Mouse (Mus musculus) hindbrain, embryonic 11.5 days (tissue): ENCODE measurements around the gene Gnaq. TPM values are rescaled to one million over a fixed set of nuclear protein-coding genes. Genes with fewer than 3 reads are reported as not detected.
"Not testable (repeated sequence)": the region's sequence is repeated elsewhere in the genome, so short reads cannot be mapped to it uniquely, and the experiment has no call there.

Experiments used
- ATAC-seq: fragments of 200-750 bp; cut with Nextera tagmentation; 2 replicates; pipeline ENCODE4 v1.8.0; 2017; ENCODE audit warnings: mild to moderate bottlenecking, moderate TSS enrichment, moderate library complexity; ENCODE audit not compliant: low FRiP score
- DNase-seq: peaks from one replicate; pipeline ENCODE4 v3.0.0-alpha.2; 2015; ENCODE audit warnings: low spot score
- H3K27ac ChIP-seq: fragments of 300-500 bp; sonication (generic); 2 replicates; pipeline ENCODE4 v1.5.1; 2014; ENCODE audit warnings: mild to moderate bottlenecking, low read depth, low read length
- H3K27me3 ChIP-seq: fragments of 300-500 bp; sonication (generic); 2 replicates; pipeline ENCODE4 v1.6.1; 2014; ENCODE audit warnings: mild to moderate bottlenecking, low read length, moderate library complexity, mixed read lengths; ENCODE audit not compliant: control insufficient read depth, insufficient read depth
- H3K36me3 ChIP-seq: fragments of 300-500 bp; sonication (generic); 2 replicates; pipeline ENCODE4 v1.6.1; 2014; ENCODE audit warnings: mild to moderate bottlenecking, low read length, moderate library complexity, mixed read lengths; ENCODE audit not compliant: control insufficient read depth, insufficient read depth
- H3K4me1 ChIP-seq: fragments of 300-500 bp; sonication (generic); replicated peaks from 2 replicates; pipeline ENCODE4 v1.6.1; 2014; ENCODE audit warnings: low read length, mixed read lengths; ENCODE audit not compliant: control insufficient read depth, insufficient read depth
- H3K4me2 ChIP-seq: fragments of 300-500 bp; sonication (generic); replicated peaks from 2 replicates; pipeline ENCODE4 v1.6.1; 2014; ENCODE audit warnings: mild to moderate bottlenecking, low read depth, low read length
- H3K4me3 ChIP-seq: fragments of 300-500 bp; sonication (generic); 2 replicates; pipeline ENCODE4 v1.5.1; 2014; ENCODE audit warnings: low read depth, low read length
- H3K9ac ChIP-seq: fragments of 300-500 bp; sonication (generic); 2 replicates; pipeline ENCODE4 v1.6.1; 2014; ENCODE audit warnings: low read depth, low read length
- H3K9me3 ChIP-seq: fragments of 300-500 bp; sonication (generic); 2 replicates; pipeline ENCODE4 v1.6.1; 2016; ENCODE audit warnings: low read length; ENCODE audit not compliant: control insufficient read depth
- WGBS: fragments of 180-500 bp; shearing (Covaris S2); extraction: QIAGEN DNeasy Blood & Tissue Kit; methylation state at CpG from one replicate; pipeline ENCODE4 v1.1.7; 2014; 5-methylcytosine and 5-hydroxymethylcytosine counted together
- polyA plus RNA-seq: library from polyadenylated mRNA; unstranded; fragments of >200 nt; fragmentation: Nextera tagmentation; extraction: Ambion mirVana; gene quantifications from 2 replicates; pipeline ENCODE4 v1.2.1, GENCODE M21; 2014

Gene Gnaq
- polyA plus RNA-seq, 1 experiment from 2014 or later, result 23.2 TPM

DNA sequence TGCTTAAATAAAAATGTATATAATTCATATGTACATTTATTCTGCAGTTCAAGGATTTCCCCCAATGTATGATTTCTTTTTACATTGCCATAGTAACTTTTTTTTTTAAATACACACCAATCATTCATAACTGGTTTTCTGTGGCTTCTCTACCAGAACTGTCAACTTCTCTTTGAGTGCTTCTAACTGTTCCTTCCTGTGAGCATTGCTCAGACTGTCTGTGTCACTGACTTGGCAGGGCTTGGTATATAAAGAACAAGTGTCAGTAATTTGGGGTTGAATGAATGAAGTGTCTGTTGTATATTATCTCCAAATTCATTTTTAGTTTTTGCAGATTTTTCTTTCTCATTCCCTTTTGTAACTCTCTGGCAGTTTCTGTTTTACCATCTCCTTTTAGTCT lies 21.8 kb downstream of the Gnaq start:
- H3K27me3 ChIP-seq, result no peaks in the 10 kb centered on the region
- H3K27ac ChIP-seq, result no peak overlapping the region
- ATAC-seq (no peak), DNase-seq (no peak)
- no peak overlapping the region for H3K4me2 ChIP-seq
- H3K4me3 ChIP-seq, result no peak overlapping the region
- H3K4me1 ChIP-seq, result no peaks in the 10 kb centered on the region
- H3K9me3 ChIP-seq, result no peaks in the 10 kb centered on the region
- no peaks in the 10 kb centered on the region for H3K36me3 ChIP-seq
- no peak overlapping the region for H3K9ac ChIP-seq

DNA sequence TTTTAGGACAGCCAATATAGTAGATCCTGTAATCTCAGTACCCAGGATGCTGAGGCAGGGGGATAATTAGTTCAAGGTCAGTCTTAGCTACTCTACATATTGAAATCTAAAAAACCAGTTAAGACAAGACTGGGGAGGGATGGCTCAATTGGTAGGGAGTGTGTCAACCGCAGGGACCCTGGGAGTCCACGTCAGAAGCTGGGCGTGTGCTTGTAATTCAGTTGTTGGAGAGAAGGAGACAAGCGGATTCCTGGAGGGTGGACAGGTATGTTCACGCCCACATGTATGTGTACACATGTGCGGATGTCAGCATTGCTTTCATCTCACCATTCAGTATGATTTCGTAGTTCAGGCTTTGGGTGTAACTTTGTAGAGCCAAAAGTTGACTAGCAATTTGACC lies 24.5 kb downstream of the Gnaq start:
- Histone ChIP-seq H3K4me1 (no peaks in the 10 kb centered on the region), H3K36me3 (no peaks in the 10 kb centered on the region), H3K27ac (no peak overlapping the region), H3K4me2 (no peak overlapping the region), H3K9ac (no peak overlapping the region), H3K9me3 (no peaks in the 10 kb centered on the region), H3K4me3 (no peak overlapping the region), H3K27me3 (no peaks in the 10 kb centered on the region)
- ATAC-seq (no peak), DNase-seq (no peak)
- 94% methylated on average over 7 of the region's 7 CpGs for WGBS

DNA sequence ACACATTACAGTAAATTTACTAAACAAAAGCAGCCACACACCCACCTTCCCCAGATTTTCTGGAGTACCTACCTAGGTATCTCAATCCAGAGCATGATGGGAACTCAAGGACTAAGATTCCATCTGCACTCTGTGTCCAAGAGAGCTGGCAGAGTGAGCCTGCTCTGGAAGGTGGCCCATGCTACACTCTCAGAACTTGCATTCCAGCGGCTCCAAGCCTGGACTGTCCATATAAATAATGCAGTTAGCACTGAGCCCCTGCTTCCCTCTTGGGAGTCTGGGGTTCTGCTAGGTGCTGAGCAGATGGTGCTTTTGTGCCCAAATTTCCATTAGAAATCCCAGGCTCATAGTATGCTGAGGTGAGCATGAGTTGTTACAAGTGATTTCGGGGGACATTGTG lies 28.1 kb downstream of the Gnaq start:
- Histone ChIP-seq H3K4me1 (no peaks in the 10 kb centered on the region), H3K9ac (no peak overlapping the region), H3K27ac (no peak overlapping the region), H3K36me3 (no peaks in the 10 kb centered on the region), H3K4me3 (no peak overlapping the region), H3K27me3 (no peaks in the 10 kb centered on the region), H3K4me2 (no peak overlapping the region), H3K9me3 (no peaks in the 10 kb centered on the region)
- DNase-seq, result no peak
- WGBS, result 83% methylated on average over 2 of the region's 2 CpGs
- ATAC-seq, result no peak; the same call in 1 of the 2 replicates

DNA sequence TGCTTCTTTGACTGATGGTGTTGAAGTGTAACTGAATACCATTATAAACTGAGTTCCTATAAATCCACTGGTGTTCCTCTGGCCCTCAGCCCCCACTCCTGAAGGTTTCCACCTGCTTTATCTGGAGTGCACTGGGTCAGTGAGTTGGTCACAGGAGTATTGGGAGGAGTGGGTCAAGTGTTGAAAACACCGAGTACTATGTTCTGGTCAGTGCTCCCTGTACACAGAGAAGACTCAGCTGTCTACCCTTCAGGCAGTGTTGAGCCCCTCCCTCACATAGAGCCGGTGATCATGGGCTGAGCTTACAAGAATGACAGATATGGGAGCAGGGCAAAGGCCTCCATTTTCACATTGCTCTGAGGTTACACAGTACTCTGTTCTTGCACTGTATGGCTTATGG lies 28.6 kb downstream of the Gnaq start:
- no peaks in the 10 kb centered on the region for H3K9me3 ChIP-seq
- 77% methylated on average over 2 of the region's 2 CpGs for WGBS
- H3K4me3 ChIP-seq, result no peak overlapping the region
- H3K4me2 ChIP-seq, result no peak overlapping the region
- no peak overlapping the region for H3K27ac ChIP-seq
- ATAC-seq (no peak), DNase-seq (no peak)
- H3K9ac ChIP-seq, result no peak overlapping the region
- H3K4me1 ChIP-seq, result no peaks in the 10 kb centered on the region
- H3K27me3 ChIP-seq, result no peaks in the 10 kb centered on the region
- no peaks in the 10 kb centered on the region for H3K36me3 ChIP-seq

DNA sequence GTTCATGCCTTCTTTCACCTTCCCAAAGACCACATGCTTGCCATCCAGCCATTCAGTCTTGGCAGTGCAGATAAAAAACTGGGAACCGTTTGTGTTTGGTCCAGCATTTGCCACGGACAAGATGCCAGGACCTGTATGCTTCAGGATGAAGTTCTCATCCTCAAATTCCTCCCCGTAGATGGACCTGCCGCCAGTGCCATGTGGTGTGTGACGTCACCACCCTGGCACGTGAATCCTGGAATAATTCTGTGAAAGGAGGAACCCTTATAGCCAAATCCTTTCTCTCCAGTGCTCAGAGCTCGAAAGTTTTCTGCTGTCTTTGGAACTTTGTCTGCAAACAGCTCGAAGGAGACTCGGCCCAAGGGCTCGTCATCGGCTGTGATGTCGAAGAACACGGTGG lies 31.8 kb downstream of the Gnaq start:
- not testable (repeated sequence) for H3K27ac ChIP-seq, H3K4me2 ChIP-seq, H3K9me3 ChIP-seq, H3K9ac ChIP-seq, H3K4me3 ChIP-seq, H3K36me3 ChIP-seq, DNase-seq, H3K27me3 ChIP-seq, ATAC-seq, H3K4me1 ChIP-seq
- WGBS, result 93% methylated on average over 13 of the region's 13 CpGs

DNA sequence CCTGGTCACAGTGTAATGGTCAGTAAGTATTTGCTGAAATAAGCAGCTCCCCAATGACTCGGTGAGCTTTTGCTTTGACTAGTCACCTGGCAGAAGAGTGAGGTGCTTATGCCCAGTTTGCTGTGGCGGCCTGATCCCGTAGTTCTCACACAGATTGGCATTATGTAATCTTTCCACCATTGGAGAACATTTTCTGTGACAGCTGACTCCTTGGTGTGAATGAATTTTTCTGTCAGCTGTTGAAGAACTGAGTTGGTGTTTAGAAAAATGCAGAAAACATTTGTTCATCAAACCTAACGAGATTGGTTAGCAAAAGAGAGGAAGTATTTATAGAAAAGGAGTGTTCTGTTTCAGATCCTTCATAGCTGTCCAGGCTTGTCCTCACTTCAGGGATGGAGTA lies 34.6 kb downstream of the Gnaq start:
- Histone ChIP-seq H3K4me3 (no peak overlapping the region), H3K27me3 (no peaks in the 10 kb centered on the region), H3K4me2 (no peak overlapping the region), H3K9me3 (no peaks in the 10 kb centered on the region), H3K27ac (no peak overlapping the region), H3K36me3 (no peaks in the 10 kb centered on the region), H3K9ac (no peak overlapping the region), H3K4me1 (peaks cover 6% of the 10 kb centered on the region)
- no peak for ATAC-seq
- WGBS, result 84% methylated on average over 4 of the region's 4 CpGs
- no peak for DNase-seq

DNA sequence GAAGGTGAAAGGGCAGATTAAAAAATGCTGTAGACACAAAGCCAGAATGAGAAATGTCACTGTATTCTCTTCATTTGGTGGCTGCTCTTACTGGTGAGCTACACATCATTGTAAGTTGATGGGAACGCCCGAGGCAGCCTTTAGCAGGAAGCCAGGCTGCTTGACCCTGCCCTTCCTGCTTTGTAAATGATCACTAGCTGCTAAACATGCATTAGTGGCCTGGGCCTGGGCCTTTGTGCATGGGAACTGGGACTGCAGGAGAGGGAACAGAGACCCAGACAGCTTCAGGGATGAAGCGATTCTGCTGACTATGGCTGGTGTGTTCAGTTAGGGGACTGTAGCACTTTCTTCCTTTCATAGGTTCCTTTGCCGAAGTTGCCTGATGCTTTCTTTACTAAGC lies 35.6 kb downstream of the Gnaq start:
- no peaks in the 10 kb centered on the region for H3K27me3 ChIP-seq
- no peaks in the 10 kb centered on the region for H3K36me3 ChIP-seq
- ATAC-seq (peak; percentile 89), DNase-seq (peak; percentile 65)
- peaks cover 6% of the 10 kb centered on the region for H3K4me1 ChIP-seq
- H3K27ac ChIP-seq, result peak overlapping the region; percentile 85
- no peak overlapping the region for H3K4me2 ChIP-seq
- no peaks in the 10 kb centered on the region for H3K9me3 ChIP-seq
- no peak overlapping the region for H3K9ac ChIP-seq
- H3K4me3 ChIP-seq, result no peak overlapping the region
- 31% methylated on average over 4 of the region's 4 CpGs for WGBS

DNA sequence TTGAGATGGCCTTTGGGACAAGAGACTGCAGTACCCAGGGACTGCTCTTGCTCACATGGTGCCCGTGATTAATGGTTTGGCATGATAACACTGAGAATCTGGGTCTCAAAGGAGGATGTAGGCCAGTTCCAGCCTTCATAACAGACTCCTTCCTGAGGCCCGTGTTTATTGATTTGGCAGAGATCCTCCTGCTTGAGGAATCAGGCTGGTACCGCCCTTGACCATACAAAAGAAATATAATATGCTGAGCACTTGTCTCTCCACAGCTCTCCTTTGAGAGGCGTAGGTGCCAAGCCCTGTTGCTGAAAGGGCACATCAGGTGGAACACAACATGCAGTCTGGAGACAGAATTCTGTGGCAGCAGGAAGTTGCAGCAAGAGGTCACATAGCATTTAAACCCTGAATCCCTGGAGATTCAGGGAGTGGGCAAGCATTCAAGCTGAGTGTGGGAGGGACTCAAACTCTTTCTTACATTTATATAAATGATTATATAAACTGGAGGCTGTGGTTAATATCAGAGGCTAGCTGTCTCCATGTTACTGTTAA lies 36.1 kb downstream of the Gnaq start:
- Histone ChIP-seq H3K27ac (peak overlapping the region; percentile 85), H3K4me2 (no peak overlapping the region), H3K27me3 (no peaks in the 10 kb centered on the region), H3K9me3 (no peaks in the 10 kb centered on the region), H3K4me3 (no peak overlapping the region), H3K4me1 (peaks cover 6% of the 10 kb centered on the region), H3K9ac (no peak overlapping the region), H3K36me3 (no peaks in the 10 kb centered on the region)
- DNase-seq (peak; percentile 43), ATAC-seq (peak; percentile 80)
- WGBS, result 39% methylated on average over 4 of the region's 4 CpGs

DNA sequence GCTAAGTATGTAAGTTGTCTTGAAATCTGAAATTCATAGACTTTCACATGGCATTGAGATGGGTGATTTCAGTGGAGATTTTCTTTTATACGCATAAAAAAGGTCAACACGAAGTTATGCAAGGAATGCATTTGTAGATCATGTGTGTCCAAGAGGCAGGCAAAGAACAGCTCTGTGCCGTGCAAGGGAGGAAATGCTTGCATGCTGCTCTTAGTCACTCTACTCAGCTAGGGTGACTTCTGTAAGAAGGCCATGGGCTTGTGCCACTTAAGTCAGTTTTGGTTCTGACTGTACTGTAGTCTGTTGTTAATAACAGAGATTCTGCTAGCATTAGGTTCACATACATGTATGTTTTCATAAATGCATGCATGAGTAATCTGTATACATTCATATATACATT lies 38.1 kb downstream of the Gnaq start:
- Histone ChIP-seq H3K9ac (no peak overlapping the region), H3K4me2 (no peak overlapping the region), H3K36me3 (no peaks in the 10 kb centered on the region), H3K27ac (no peak overlapping the region), H3K4me1 (peaks cover 6% of the 10 kb centered on the region), H3K4me3 (no peak overlapping the region), H3K27me3 (no peaks in the 10 kb centered on the region), H3K9me3 (no peaks in the 10 kb centered on the region)
- ATAC-seq (no peak), DNase-seq (no peak)
- WGBS, result 76% methylated on average over 3 of the region's 3 CpGs
